Mouse (Mus musculus): ENCODE results near the gene Nxph4. TPM values are rescaled to one million over a fixed set of nuclear protein-coding genes. Genes with fewer than 3 reads are reported as not detected.
A peak's percentile ranks its signal among the peaks of the same experiment; 100 is the strongest.

Gene Nxph4
- polyA plus RNA-seq, 1 experiment: not detected

GRCm38 (mm10) chr10:127530945-127531344 lies 3.4 kb downstream of the Nxph4 start:
- TF ChIP-seq POLR2A (IDR thresholded peaks at IDR 0.05; ENCODE audit: borderline replicate concordance, low read depth, low read length): no peak

GRCm38 (mm10) chr10:127527481-127527880 lies 6.9 kb downstream of the Nxph4 start:
- Histone ChIP-seq H3K27ac (ENCODE audit: insufficient read depth, low read depth, low read length) (no peak overlapping the region), H3K4me1 (ENCODE audit: control insufficient read depth, insufficient read depth, low read length) (peaks cover 5% of the 10 kb centered on the region; the same call in 1 of the 2 replicates), H3K4me3 (ENCODE audit: insufficient read depth, low read length) (no peak overlapping the region)
- TF ChIP-seq POLR2A (IDR thresholded peaks at IDR 0.05; ENCODE audit: borderline replicate concordance, low read depth, low read length) (no peak), CTCF (IDR thresholded peaks at IDR 0.05; ENCODE audit: low read depth, low read length) (no peak)

More at GRCm38 (mm10) chr10:127530945-127531344, 3.4 kb downstream of the Nxph4 start:
- H3K4me3 ChIP-seq (ENCODE audit: insufficient read depth, low read length): no peak overlapping the region
- peaks cover 2% of the 10 kb centered on the region; the same call in 1 of the 2 replicates for H3K4me1 ChIP-seq (ENCODE audit: control insufficient read depth, insufficient read depth, low read length)
- H3K27ac ChIP-seq (ENCODE audit: insufficient read depth, low read depth, low read length): no peak overlapping the region

- H3K4me3 ChIP-seq (ENCODE audit: insufficient read depth, low read length): peak overlapping the region; percentile 54
- peaks cover 5% of the 10 kb centered on the region; the same call in 1 of the 2 replicates for H3K4me1 ChIP-seq (ENCODE audit: control insufficient read depth, insufficient read depth, low read length)
- H3K27ac ChIP-seq (ENCODE audit: insufficient read depth, low read depth, low read length): no peak overlapping the region
- TF ChIP-seq CTCF (IDR thresholded peaks at IDR 0.05; ENCODE audit: low read depth, low read length): no peak; the same call in 1 of the 2 replicates
- TF ChIP-seq POLR2A (IDR thresholded peaks at IDR 0.05; ENCODE audit: borderline replicate concordance, low read depth, low read length): no peak
Observed at GRCm38 (mm10) chr10:127526681-127527080, 7.7 kb downstream of the Nxph4 start.

GRCm38 (mm10) chr10:127526048-127526447 lies 8.3 kb downstream of the Nxph4 start:
- Histone ChIP-seq H3K4me1 (ENCODE audit: control insufficient read depth, insufficient read depth, low read length) (peaks cover 7% of the 10 kb centered on the region), H3K27ac (ENCODE audit: insufficient read depth, low read depth, low read length) (no peak overlapping the region), H3K4me3 (ENCODE audit: insufficient read depth, low read length) (peak overlapping the region; percentile 54)
- TF ChIP-seq POLR2A (IDR thresholded peaks at IDR 0.05; ENCODE audit: borderline replicate concordance, low read depth, low read length) (no peak), CTCF (IDR thresholded peaks at IDR 0.05; ENCODE audit: low read depth, low read length) (no peak)

GRCm38 (mm10) chr10:127524646-127525255 lies 9.6 kb downstream of the Nxph4 start:
- Histone ChIP-seq H3K4me1 (ENCODE audit: control insufficient read depth, insufficient read depth, low read length) (peaks cover 17% of the 10 kb centered on the region), H3K4me3 (ENCODE audit: insufficient read depth, low read length) (no peak overlapping the region), H3K27ac (ENCODE audit: insufficient read depth, low read depth, low read length) (no peak overlapping the region)
- TF ChIP-seq POLR2A (IDR thresholded peaks at IDR 0.05; ENCODE audit: borderline replicate concordance, low read depth, low read length) (no peak), CTCF (IDR thresholded peaks at IDR 0.05; ENCODE audit: low read depth, low read length) (no peak)

GRCm38 (mm10) chr10:127522088-127522581 lies 12.2 kb downstream of the Nxph4 start, which contains the start of gene Shmt2:
TSS of gene Shmt2 (minus strand) at chr10:127522444.
- H3K4me3 ChIP-seq (ENCODE audit: insufficient read depth, low read length): peak within 1 kb of the TSS; percentile 86
- peak within 1 kb of the TSS; percentile 18; the same call in 1 of the 2 replicates for H3K27ac ChIP-seq (ENCODE audit: insufficient read depth, low read depth, low read length)
- TF ChIP-seq CTCF (IDR thresholded peaks at IDR 0.05; ENCODE audit: low read depth, low read length) (no peak), POLR2A (IDR thresholded peaks at IDR 0.05; ENCODE audit: borderline replicate concordance, low read depth, low read length) (no peak)
- peaks cover 17% of the 10 kb centered on the region for H3K4me1 ChIP-seq (ENCODE audit: control insufficient read depth, insufficient read depth, low read length)

GRCm38 (mm10) chr10:127521611-127522080 lies 12.7 kb downstream of the Nxph4 start:
- TF ChIP-seq CTCF (IDR thresholded peaks at IDR 0.05; ENCODE audit: low read depth, low read length): no peak
- TF ChIP-seq POLR2A (IDR thresholded peaks at IDR 0.05; ENCODE audit: borderline replicate concordance, low read depth, low read length): no peak
- Histone ChIP-seq H3K27ac (ENCODE audit: insufficient read depth, low read depth, low read length) (peak overlapping the region; percentile 18; the same call in 1 of the 2 replicates), H3K4me1 (ENCODE audit: control insufficient read depth, insufficient read depth, low read length) (peaks cover 17% of the 10 kb centered on the region), H3K4me3 (ENCODE audit: insufficient read depth, low read length) (peak overlapping the region; percentile 86)

GRCm38 (mm10) chr10:127520714-127521357 lies 13.5 kb downstream of the Nxph4 start:
- H3K4me1 ChIP-seq (ENCODE audit: control insufficient read depth, insufficient read depth, low read length): peaks cover 14% of the 10 kb centered on the region
- H3K4me3 ChIP-seq (ENCODE audit: insufficient read depth, low read length): peak overlapping the region; percentile 86
- H3K27ac ChIP-seq (ENCODE audit: insufficient read depth, low read depth, low read length): no peak overlapping the region
- TF ChIP-seq POLR2A (IDR thresholded peaks at IDR 0.05; ENCODE audit: borderline replicate concordance, low read depth, low read length) (no peak), CTCF (IDR thresholded peaks at IDR 0.05; ENCODE audit: low read depth, low read length) (no peak)

GRCm38 (mm10) chr10:127519903-127520713 lies 14.3 kb downstream of the Nxph4 start:
- H3K27ac ChIP-seq (ENCODE audit: insufficient read depth, low read depth, low read length): no peak overlapping the region
- peaks cover 14% of the 10 kb centered on the region for H3K4me1 ChIP-seq (ENCODE audit: control insufficient read depth, insufficient read depth, low read length)
- TF ChIP-seq POLR2A (IDR thresholded peaks at IDR 0.05; ENCODE audit: borderline replicate concordance, low read depth, low read length) (no peak), CTCF (IDR thresholded peaks at IDR 0.05; ENCODE audit: low read depth, low read length) (no peak)
- H3K4me3 ChIP-seq (ENCODE audit: insufficient read depth, low read length): peak overlapping the region; percentile 86; the same call in 1 of the 2 replicates

All from bone marrow macrophage, adult 2 months (primary cell).